Mouse (Mus musculus): ENCODE data around the gene Tnfsf13b. TPM values are rescaled to one million over a fixed set of nuclear protein-coding genes. Genes with fewer than 3 reads are reported as not detected.

Gene Tnfsf13b
- 0.38 and 0.60 TPM in 2 replicates for polyA plus RNA-seq (2014; fragmentation: Nextera tagmentation; extraction: Ambion mirVana)

- no peak within 1 kb of the TSS for H3K27ac ChIP-seq (ENCODE audit: low read length)
- WGBS: 57% methylated on average over 16 of the region's 16 CpGs
- ATAC-seq (ENCODE audit: insufficient number of reproducible peaks, insufficient read depth, low FRiP score, low read depth): peak; percentile 46; the same call in 1 of the 2 replicates
- H3K4me2 ChIP-seq (replicated peaks; ENCODE audit: low read depth, low read length): peak within 1 kb of the TSS; percentile 73
- H3K36me3 ChIP-seq (ENCODE audit: control insufficient read depth, insufficient read depth, low read length): no peaks in the 10 kb centered on the region
- 0 out of 2 replicates have a peak within 1 kb of the TSS, but pooled peaks have one; percentile 28 for H3K9ac ChIP-seq (replicated peaks; ENCODE audit: low read depth, low read length)
- H3K4me1 ChIP-seq (ENCODE audit: control insufficient read depth, insufficient read depth, low read length): no peaks in the 10 kb centered on the region
- H3K9me3 ChIP-seq (ENCODE audit: control insufficient read depth, low read depth, low read length): no peaks in the 10 kb centered on the region
- H3K4me3 ChIP-seq (ENCODE audit: low read depth, low read length): peak within 1 kb of the TSS; percentile 30
- H3K27me3 ChIP-seq (ENCODE audit: control insufficient read depth, insufficient read depth, low read length): no peaks in the 10 kb centered on the region
These were observed at the start of gene Tnfsf13b for GRCm38 (mm10) chr8:10006156-10006985. Tnfsf13b (plus strand) TSS chr8:10006467.

GRCm38 (mm10) chr8:9958338-9958737, 47.9 kb upstream of the Tnfsf13b start:
- Histone ChIP-seq H3K4me2 (replicated peaks; ENCODE audit: low read depth, low read length) (no peak overlapping the region), H3K4me1 (ENCODE audit: control insufficient read depth, insufficient read depth, low read length) (no peaks in the 10 kb centered on the region), H3K9ac (replicated peaks; ENCODE audit: low read depth, low read length) (no peak overlapping the region), H3K27ac (ENCODE audit: low read length) (peak overlapping the region; percentile 39; the same call in 1 of the 2 replicates), H3K36me3 (ENCODE audit: control insufficient read depth, insufficient read depth, low read length) (no peaks in the 10 kb centered on the region), H3K4me3 (ENCODE audit: low read depth, low read length) (no peak overlapping the region), H3K27me3 (ENCODE audit: control insufficient read depth, insufficient read depth, low read length) (no peaks in the 10 kb centered on the region), H3K9me3 (ENCODE audit: control insufficient read depth, low read depth, low read length) (no peaks in the 10 kb centered on the region)
- ATAC-seq (ENCODE audit: insufficient number of reproducible peaks, insufficient read depth, low FRiP score, low read depth): 0 out of 2 replicates have a peak, but pooled peaks have one; percentile 64
- WGBS: 38% methylated on average over 4 of the region's 4 CpGs

DNA sequence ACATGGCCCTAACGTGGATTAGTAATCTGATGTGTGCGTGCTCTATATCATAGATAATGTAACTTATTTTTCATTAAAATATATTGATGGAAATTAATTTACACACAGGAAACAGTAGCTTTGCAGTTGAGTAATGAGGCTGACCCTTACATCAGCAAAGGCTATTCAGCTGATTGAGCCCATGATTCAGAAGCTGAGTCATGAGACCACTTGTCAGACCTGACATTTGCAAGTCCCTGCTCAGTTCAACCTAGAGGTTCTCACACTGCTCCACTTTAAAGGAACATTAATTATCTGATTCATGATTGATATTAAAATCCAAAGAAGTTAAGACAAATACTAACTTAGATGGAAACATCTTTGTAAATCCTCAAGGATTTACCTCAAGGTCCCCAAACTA, 46.3 kb upstream of the Tnfsf13b start:
- Histone ChIP-seq H3K4me1 (ENCODE audit: control insufficient read depth, insufficient read depth, low read length) (no peaks in the 10 kb centered on the region), H3K27ac (ENCODE audit: low read length) (no peak overlapping the region), H3K4me3 (ENCODE audit: low read depth, low read length) (no peak overlapping the region), H3K9ac (replicated peaks; ENCODE audit: low read depth, low read length) (no peak overlapping the region), H3K4me2 (replicated peaks; ENCODE audit: low read depth, low read length) (no peak overlapping the region), H3K9me3 (ENCODE audit: control insufficient read depth, low read depth, low read length) (no peaks in the 10 kb centered on the region), H3K36me3 (ENCODE audit: control insufficient read depth, insufficient read depth, low read length) (no peaks in the 10 kb centered on the region), H3K27me3 (ENCODE audit: control insufficient read depth, insufficient read depth, low read length) (no peaks in the 10 kb centered on the region)
- ATAC-seq (ENCODE audit: insufficient number of reproducible peaks, insufficient read depth, low FRiP score, low read depth): no peak
- WGBS: 84% methylated on average over 2 of the region's 2 CpGs

GRCm38 (mm10) chr8:9971866-9972265, 34.4 kb upstream of the Tnfsf13b start:
- H3K4me1 ChIP-seq (ENCODE audit: control insufficient read depth, insufficient read depth, low read length): peaks cover 4% of the 10 kb centered on the region; the same call in 1 of the 2 replicates
- no peak overlapping the region for H3K4me3 ChIP-seq (ENCODE audit: low read depth, low read length)
- no peaks in the 10 kb centered on the region for H3K9me3 ChIP-seq (ENCODE audit: control insufficient read depth, low read depth, low read length)
- ATAC-seq (ENCODE audit: insufficient number of reproducible peaks, insufficient read depth, low FRiP score, low read depth): no peak
- H3K4me2 ChIP-seq (replicated peaks; ENCODE audit: low read depth, low read length): no peak overlapping the region
- no peak overlapping the region for H3K27ac ChIP-seq (ENCODE audit: low read length)
- peaks cover 18% of the 10 kb centered on the region for H3K36me3 ChIP-seq (ENCODE audit: control insufficient read depth, insufficient read depth, low read length)
- 92% methylated on average over 9 of the region's 9 CpGs for WGBS
- H3K9ac ChIP-seq (replicated peaks; ENCODE audit: low read depth, low read length): no peak overlapping the region
- no peaks in the 10 kb centered on the region for H3K27me3 ChIP-seq (ENCODE audit: control insufficient read depth, insufficient read depth, low read length)

- Histone ChIP-seq H3K4me3 (ENCODE audit: low read depth, low read length) (peak overlapping the region; percentile 57), H3K9ac (replicated peaks; ENCODE audit: low read depth, low read length) (peak overlapping the region; percentile 45), H3K27me3 (ENCODE audit: control insufficient read depth, insufficient read depth, low read length) (no peaks in the 10 kb centered on the region), H3K4me2 (replicated peaks; ENCODE audit: low read depth, low read length) (peak overlapping the region; percentile 59), H3K36me3 (ENCODE audit: control insufficient read depth, insufficient read depth, low read length) (peaks cover 16% of the 10 kb centered on the region), H3K27ac (ENCODE audit: low read length) (no peak overlapping the region), H3K4me1 (ENCODE audit: control insufficient read depth, insufficient read depth, low read length) (peaks cover 16% of the 10 kb centered on the region), H3K9me3 (ENCODE audit: control insufficient read depth, low read depth, low read length) (no peaks in the 10 kb centered on the region)
- WGBS: 35% methylated on average over 5 of the region's 5 CpGs
- no peak for ATAC-seq (ENCODE audit: insufficient number of reproducible peaks, insufficient read depth, low FRiP score, low read depth)
These were observed 31.0 kb upstream of the Tnfsf13b start for GRCm38 (mm10) chr8:9975276-9975675.

DNA sequence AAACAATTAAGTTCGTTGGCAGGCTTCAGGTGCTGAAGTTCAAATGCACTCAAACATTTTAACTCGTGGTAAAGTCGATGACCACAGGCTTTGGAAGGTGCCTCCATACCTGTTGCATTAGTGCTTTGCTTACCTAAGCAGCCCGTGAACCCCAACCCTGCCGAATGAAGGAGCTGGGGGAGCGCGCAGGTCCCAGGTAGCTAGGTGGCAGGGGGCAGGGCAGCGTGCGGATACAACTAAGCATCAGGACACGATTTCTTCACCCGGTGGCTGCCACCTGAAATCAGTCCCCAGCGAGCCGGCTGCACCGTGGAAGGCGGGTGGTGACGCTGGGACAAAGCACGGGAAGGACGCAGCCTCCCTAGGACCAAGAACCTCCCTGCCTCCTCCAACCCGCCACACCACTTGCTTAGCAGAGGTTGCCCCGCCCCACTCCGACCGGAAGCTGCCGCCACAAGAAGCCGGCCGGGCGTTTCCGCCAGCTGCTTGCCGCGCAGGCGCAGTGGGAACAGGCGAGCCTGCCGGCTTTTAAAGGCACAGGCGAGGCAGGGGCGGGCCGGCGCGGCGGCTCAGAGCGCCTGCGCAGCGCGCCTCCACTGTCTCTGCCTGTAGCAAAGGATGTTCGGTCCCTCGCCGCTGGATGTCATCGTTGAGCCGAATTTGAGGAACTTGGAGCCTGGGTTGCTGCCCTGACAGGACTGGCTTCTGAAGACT, 30.2 kb upstream of the Tnfsf13b start:
- Histone ChIP-seq H3K27ac (ENCODE audit: low read length) (no peak overlapping the region), H3K9me3 (ENCODE audit: control insufficient read depth, low read depth, low read length) (no peaks in the 10 kb centered on the region), H3K27me3 (ENCODE audit: control insufficient read depth, insufficient read depth, low read length) (no peaks in the 10 kb centered on the region), H3K4me1 (ENCODE audit: control insufficient read depth, insufficient read depth, low read length) (peaks cover 16% of the 10 kb centered on the region), H3K4me3 (ENCODE audit: low read depth, low read length) (peak overlapping the region; percentile 57), H3K36me3 (ENCODE audit: control insufficient read depth, insufficient read depth, low read length) (peaks cover 16% of the 10 kb centered on the region), H3K9ac (replicated peaks; ENCODE audit: low read depth, low read length) (peak overlapping the region; percentile 45), H3K4me2 (replicated peaks; ENCODE audit: low read depth, low read length) (peak overlapping the region; percentile 59)
- WGBS: under 1% methylated on average over 47 of the region's 47 CpGs
- peak; percentile 95 for ATAC-seq (ENCODE audit: insufficient number of reproducible peaks, insufficient read depth, low FRiP score, low read depth)

- peaks cover 12% of the 10 kb centered on the region for H3K36me3 ChIP-seq (ENCODE audit: control insufficient read depth, insufficient read depth, low read length)
- peak overlapping the region; percentile 70 for H3K9ac ChIP-seq (replicated peaks; ENCODE audit: low read depth, low read length)
- peak overlapping the region; percentile 61; the same call in 1 of the 2 replicates for H3K27ac ChIP-seq (ENCODE audit: low read length)
- 31% methylated on average over 15 of the region's 15 CpGs for WGBS
- H3K4me3 ChIP-seq (ENCODE audit: low read depth, low read length): peak overlapping the region; percentile 76
- H3K4me1 ChIP-seq (ENCODE audit: control insufficient read depth, insufficient read depth, low read length): peaks cover 16% of the 10 kb centered on the region
- no peaks in the 10 kb centered on the region for H3K9me3 ChIP-seq (ENCODE audit: control insufficient read depth, low read depth, low read length)
- H3K27me3 ChIP-seq (ENCODE audit: control insufficient read depth, insufficient read depth, low read length): no peaks in the 10 kb centered on the region
- no peak for ATAC-seq (ENCODE audit: insufficient number of reproducible peaks, insufficient read depth, low FRiP score, low read depth)
- H3K4me2 ChIP-seq (replicated peaks; ENCODE audit: low read depth, low read length): peak overlapping the region; percentile 47
These were observed 29.3 kb upstream of the Tnfsf13b start for GRCm38 (mm10) chr8:9977016-9977415.

DNA sequence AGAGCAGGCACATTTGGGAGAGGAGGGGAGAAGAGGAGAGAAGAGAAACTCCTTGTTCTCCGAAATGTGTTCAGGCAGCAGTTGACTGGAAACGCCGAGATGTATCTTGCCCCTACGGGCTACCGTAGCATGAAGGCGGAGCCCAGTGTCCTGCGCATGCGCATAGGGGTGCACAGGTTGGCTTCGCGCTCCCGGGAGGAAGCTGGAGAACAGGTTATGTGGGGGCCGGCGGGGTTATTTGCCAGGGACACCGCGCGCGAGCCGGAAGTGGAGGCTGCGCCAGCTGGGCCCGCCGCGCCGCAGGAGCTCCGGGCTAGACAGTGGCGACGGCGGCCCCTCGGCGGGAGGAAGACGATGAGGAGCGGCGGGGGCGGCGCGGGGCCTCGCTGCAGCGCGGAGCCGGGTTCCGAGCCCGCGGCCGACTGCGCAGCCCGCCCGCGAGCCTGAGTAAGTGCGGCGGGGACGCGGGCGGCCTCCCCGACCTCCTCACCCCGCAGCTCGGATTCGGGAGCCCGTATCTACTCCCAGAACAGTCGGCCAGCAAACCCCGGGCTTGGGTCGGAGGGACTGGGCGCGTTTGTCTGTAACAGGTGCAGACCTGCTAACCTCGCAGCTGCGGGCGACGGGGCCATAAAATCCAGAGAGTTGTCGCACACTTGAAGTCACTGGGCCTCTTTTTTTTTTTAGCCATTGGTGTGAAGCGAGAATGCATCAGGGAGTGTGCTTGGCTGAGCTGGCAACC, 28.5 kb upstream of the Tnfsf13b start, which contains the start of the genes Lig4 and Abhd13:
Gene Lig4 (minus strand): TSS at position 114 of the 742 bp plus-strand sequence.
Gene Abhd13 (plus strand): TSS at position 135 of the 742 bp plus-strand sequence.
- under 1% methylated on average over 53 of the region's 68 CpGs for WGBS
- Histone ChIP-seq H3K9ac (replicated peaks; ENCODE audit: low read depth, low read length) (peak within 1 kb of the TSS; percentile 70), H3K27me3 (ENCODE audit: control insufficient read depth, insufficient read depth, low read length) (no peaks in the 10 kb centered on the region), H3K4me3 (ENCODE audit: low read depth, low read length) (peak within 1 kb of the TSS; percentile 76), H3K4me2 (replicated peaks; ENCODE audit: low read depth, low read length) (peak within 1 kb of the TSS; percentile 80), H3K27ac (ENCODE audit: low read length) (peak within 1 kb of the TSS; percentile 61; the same call in 1 of the 2 replicates), H3K4me1 (ENCODE audit: control insufficient read depth, insufficient read depth, low read length) (peaks cover 16% of the 10 kb centered on the region), H3K36me3 (ENCODE audit: control insufficient read depth, insufficient read depth, low read length) (peaks cover 5% of the 10 kb centered on the region), H3K9me3 (ENCODE audit: control insufficient read depth, low read depth, low read length) (no peaks in the 10 kb centered on the region)
- ATAC-seq (ENCODE audit: insufficient number of reproducible peaks, insufficient read depth, low FRiP score, low read depth): peak; percentile 73

All from stomach, embryonic 14.5 days (tissue).